Mouse (Mus musculus): ENCODE results near the gene Exog. TPM values are rescaled to one million over a fixed set of nuclear protein-coding genes. Genes with fewer than 3 reads are reported as not detected.

Exog gene
- total and polyA plus RNA-seq, 2 experiments from 2014 or later: 26.6 to 39.7 TPM

DNA sequence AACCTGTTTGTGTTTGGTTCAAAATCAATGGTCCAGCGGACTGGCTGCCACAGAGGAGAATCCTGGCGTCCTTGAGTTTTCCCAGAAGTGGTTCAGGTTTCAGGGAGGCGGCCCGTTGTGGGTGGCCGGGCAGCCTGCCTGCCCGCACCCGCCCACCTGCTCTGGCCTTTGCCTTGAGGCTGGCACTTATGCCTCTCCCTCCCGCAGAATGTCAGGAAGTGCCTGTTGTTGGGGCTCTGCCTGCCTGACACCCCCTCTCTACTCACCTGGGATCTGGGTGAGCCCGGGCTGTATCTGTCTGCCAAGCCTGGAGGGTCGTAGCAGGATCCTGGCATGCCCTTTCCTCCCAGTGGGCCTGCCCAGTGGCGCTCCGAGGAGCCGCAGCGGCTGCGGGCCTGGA, 36.9 kb upstream of the Exog start:
- no peaks in the 10 kb centered on the region for H3K36me3 ChIP-seq (ENCODE audit: insufficient read depth)
- DNase-seq (no peak), ATAC-seq (no peak)
- no peak overlapping the region for H3K4me2 ChIP-seq (ENCODE audit: low read depth)
- no peak overlapping the region for H3K27ac ChIP-seq (ENCODE audit: low read depth, low read length)
- H3K9me3 ChIP-seq (ENCODE audit: low read length): no peaks in the 10 kb centered on the region
- 85% methylated on average over 15 of the region's 15 CpGs for WGBS
- no peak for TF ChIP-seq CTCF (IDR thresholded peaks at IDR 0.05; ENCODE audit: low read depth)
- no peak overlapping the region for H3K9ac ChIP-seq
- peaks cover 11% of the 10 kb centered on the region; the same call in 1 of the 2 replicates for H3K4me1 ChIP-seq (ENCODE audit: insufficient read depth)
- H3K4me3 ChIP-seq (ENCODE audit: low read depth, low read length): no peak overlapping the region
- H3K27me3 ChIP-seq (ENCODE audit: insufficient read depth, low read length): no peaks in the 10 kb centered on the region

DNA sequence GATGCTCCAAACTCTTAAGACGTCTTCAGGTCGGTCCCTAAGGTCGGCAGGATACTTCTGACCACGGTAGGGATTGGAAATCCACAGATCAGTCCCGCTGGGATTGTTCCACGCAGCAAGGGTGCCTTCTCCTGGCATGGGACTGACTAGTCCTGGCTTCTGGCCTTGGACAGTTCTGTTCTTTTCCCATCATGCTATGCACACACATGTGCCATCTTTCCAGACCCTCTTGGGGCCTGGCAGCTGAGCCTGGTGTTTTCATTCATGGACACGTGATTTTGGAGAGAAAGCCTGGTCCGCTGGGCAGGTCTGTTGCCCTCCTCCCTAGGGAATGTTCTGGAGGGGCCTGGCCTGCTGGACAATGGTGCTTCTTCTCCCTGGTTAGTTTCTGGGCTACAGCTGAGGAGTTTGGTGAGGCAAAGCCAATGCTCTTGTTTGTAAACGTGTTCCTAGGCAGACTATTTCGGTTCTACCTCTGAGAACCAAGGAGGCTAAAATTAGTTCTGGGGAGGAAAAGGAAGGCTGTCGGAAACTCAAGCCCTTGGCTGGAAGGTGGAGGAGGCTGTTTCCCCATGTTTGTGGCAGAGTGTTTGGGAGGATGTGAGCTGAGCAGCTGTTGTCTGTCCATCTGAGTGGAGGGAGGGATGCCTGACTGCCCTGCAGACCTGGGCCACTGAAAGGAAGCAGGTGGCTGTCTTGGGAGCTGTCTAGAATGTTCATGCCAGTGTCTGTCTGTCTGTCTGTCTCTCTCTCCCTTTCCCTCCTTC, 35.7 kb upstream of the Exog start:
- TF ChIP-seq CTCF (IDR thresholded peaks at IDR 0.05; ENCODE audit: low read depth): no peak
- 80% methylated on average over 11 of the region's 11 CpGs for WGBS
- no peaks in the 10 kb centered on the region for H3K9me3 ChIP-seq (ENCODE audit: low read length)
- H3K4me2 ChIP-seq (ENCODE audit: low read depth): no peak overlapping the region
- ATAC-seq (no peak), DNase-seq (no peak)
- H3K4me3 ChIP-seq (ENCODE audit: low read depth, low read length): no peak overlapping the region
- H3K36me3 ChIP-seq (ENCODE audit: insufficient read depth): no peaks in the 10 kb centered on the region
- H3K27ac ChIP-seq (ENCODE audit: low read depth, low read length): no peak overlapping the region
- H3K27me3 ChIP-seq (ENCODE audit: insufficient read depth, low read length): no peaks in the 10 kb centered on the region
- H3K9ac ChIP-seq: no peak overlapping the region
- 0 out of 2 replicates have a peak, but pooled peaks cover 6% of the 10 kb centered on the region for H3K4me1 ChIP-seq (ENCODE audit: insufficient read depth)

DNA sequence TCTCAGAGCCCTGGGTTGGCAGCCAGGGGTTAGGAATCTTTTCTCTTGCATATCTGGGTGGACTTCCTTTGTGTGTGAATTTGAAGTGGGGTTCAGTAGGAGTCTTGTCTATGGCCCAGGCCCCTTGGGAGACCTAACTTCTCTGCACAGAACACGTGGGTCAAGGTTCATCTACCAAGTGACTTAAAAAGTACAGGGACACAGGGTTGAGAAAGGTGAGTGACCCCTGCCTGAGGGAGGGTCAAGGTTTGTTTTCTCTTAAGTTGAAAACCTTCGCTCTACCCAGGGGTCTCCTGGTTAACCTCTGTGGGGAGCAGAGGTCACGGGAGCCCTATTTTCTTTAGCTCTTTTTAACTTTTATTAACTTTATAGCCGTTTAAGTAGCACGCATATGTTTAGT, 34.9 kb upstream of the Exog start:
- ATAC-seq (no peak), DNase-seq (no peak)
- no peaks in the 10 kb centered on the region for H3K4me1 ChIP-seq (ENCODE audit: insufficient read depth)
- H3K27ac ChIP-seq (ENCODE audit: low read depth, low read length): no peak overlapping the region
- no peak for TF ChIP-seq CTCF (IDR thresholded peaks at IDR 0.05; ENCODE audit: low read depth)
- no peak overlapping the region for H3K9ac ChIP-seq
- H3K36me3 ChIP-seq (ENCODE audit: insufficient read depth): no peaks in the 10 kb centered on the region
- no peak overlapping the region for H3K4me2 ChIP-seq (ENCODE audit: low read depth)
- no peaks in the 10 kb centered on the region for H3K9me3 ChIP-seq (ENCODE audit: low read length)
- 93% methylated on average over 5 of the region's 5 CpGs for WGBS
- H3K4me3 ChIP-seq (ENCODE audit: low read depth, low read length): no peak overlapping the region
- H3K27me3 ChIP-seq (ENCODE audit: insufficient read depth, low read length): no peaks in the 10 kb centered on the region

DNA sequence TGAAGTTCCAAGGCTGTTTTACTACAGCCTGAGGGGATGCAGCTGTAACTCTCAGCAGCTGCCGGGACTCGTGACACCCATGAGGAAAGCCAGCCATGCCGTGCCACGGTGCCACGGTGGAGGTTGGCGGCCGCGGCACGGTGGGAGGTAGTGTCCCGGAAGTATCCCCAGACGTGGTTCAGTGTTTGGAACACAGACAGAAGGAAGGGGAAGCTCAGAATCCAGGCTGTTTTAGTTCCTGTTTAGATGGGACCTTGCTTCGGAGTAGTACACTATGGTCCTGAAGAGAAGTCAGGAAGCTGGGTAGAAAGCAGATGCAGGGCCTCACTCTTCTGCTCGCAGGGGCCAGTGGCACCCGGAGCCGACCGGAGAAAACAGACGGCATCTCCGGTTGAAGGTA, 26.7 kb upstream of the Exog start:
- Histone ChIP-seq H3K4me1 (ENCODE audit: insufficient read depth) (no peaks in the 10 kb centered on the region), H3K4me2 (ENCODE audit: low read depth) (no peak overlapping the region), H3K36me3 (ENCODE audit: insufficient read depth) (no peaks in the 10 kb centered on the region), H3K27ac (ENCODE audit: low read depth, low read length) (no peak overlapping the region), H3K9me3 (ENCODE audit: low read length) (no peaks in the 10 kb centered on the region), H3K9ac (no peak overlapping the region), H3K4me3 (ENCODE audit: low read depth, low read length) (no peak overlapping the region), H3K27me3 (ENCODE audit: insufficient read depth, low read length) (no peaks in the 10 kb centered on the region)
- ATAC-seq: no peak
- 80% methylated on average over 18 of the region's 18 CpGs for WGBS
- no peak for DNase-seq
- no peak for TF ChIP-seq CTCF (IDR thresholded peaks at IDR 0.05; ENCODE audit: low read depth)

DNA sequence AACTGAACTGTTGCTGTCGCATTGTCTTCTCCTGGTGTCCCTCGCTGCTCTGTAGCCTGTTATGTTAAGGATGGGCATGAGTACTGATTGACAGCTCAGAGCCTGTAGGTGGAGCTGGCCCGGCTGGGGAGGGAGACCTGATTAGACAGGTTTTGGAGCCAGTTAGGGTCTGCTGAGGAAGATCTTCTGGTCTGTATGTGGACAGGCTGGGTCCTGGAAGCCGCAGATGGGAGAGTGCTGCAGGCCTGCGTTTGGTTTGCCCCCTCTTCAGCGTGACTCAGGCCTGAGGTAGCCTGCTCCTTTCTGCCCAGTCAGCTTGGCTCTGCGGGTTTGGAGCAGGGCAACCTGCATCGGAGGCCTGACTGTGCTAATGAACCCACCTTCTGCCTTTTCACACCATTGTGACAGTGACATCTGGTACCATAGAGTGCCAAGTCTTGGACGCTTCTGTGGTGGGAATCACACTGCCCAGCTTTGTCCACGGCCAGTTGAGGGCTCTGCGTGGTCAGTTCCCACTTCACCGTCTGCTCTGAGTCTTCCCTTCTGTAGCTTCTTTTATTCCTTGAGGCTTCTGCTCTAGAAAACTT, 24.8 kb upstream of the Exog start:
- H3K9ac ChIP-seq: no peak overlapping the region
- H3K4me1 ChIP-seq (ENCODE audit: insufficient read depth): no peaks in the 10 kb centered on the region
- ATAC-seq (no peak), DNase-seq (no peak)
- H3K4me3 ChIP-seq (ENCODE audit: low read depth, low read length): no peak overlapping the region
- H3K27ac ChIP-seq (ENCODE audit: low read depth, low read length): no peak overlapping the region
- H3K4me2 ChIP-seq (ENCODE audit: low read depth): no peak overlapping the region
- TF ChIP-seq CTCF (IDR thresholded peaks at IDR 0.05; ENCODE audit: low read depth): no peak
- H3K36me3 ChIP-seq (ENCODE audit: insufficient read depth): no peaks in the 10 kb centered on the region
- H3K9me3 ChIP-seq (ENCODE audit: low read length): no peaks in the 10 kb centered on the region
- no peaks in the 10 kb centered on the region for H3K27me3 ChIP-seq (ENCODE audit: insufficient read depth, low read length)
- 68% methylated on average over 12 of the region's 12 CpGs for WGBS

DNA sequence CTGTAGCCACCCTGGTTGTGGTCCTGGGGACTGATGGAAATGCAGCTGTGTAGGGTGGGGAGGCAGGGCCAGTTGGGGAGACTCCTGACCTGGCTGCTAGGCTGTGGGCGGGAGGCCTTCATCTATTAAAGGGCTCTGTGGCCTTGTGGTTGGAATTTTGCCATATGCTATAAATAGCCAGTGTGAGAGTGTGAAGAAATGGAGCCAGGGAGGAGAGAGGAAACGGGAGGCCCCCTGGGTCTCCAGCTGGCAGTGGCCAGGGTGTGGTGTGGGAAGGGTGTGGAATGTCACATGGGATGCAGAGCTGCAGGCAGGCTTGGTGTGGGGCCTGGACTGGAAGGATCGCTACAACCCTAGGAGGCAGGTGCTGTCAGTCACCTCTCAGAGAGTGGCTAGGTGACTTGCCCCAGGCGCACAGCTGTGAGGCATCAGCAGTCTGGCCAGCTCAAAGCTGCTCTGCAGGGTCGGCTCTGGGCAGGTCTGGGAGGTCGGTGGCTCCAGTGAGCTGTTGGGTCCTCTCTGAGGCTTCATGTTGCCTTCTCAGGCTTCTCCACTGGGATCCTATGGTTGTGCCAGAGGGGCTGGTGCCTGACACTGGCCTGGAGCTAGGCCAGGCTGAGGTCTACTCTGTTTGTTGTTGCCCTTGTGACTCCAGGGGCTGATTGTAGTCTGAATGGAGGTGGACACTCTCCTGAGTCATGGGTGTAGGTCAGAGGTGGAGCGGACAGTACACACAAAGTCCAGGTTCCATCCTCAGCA, 19.3 kb upstream of the Exog start:
- DNase-seq: no peak
- H3K27ac ChIP-seq (ENCODE audit: low read depth, low read length): no peak overlapping the region

DNA sequence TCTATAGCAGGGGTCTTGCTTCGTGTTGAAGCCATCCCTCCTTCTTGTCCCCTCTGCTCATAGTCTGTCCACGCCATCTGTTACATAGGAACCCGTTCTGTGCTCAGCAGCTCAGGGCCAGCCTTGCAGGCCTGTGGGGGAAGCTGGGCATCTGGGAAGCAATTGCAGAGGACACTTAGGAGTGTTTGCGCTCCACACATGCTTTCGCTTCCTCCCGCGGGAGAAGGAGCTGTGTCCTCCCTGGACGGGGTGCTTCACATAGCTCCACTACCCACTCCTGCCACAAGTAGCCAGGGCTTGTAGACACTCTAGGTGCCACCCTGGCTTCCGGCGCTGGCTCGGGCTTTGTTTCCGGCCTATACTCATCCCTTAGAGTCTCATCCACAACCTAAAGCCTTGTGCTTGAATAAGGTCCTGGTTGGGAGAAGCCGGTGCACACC, 18.7 kb upstream of the Exog start:
- peaks cover 20% of the 10 kb centered on the region for H3K36me3 ChIP-seq (ENCODE audit: insufficient read depth)
- H3K9ac ChIP-seq: no peak overlapping the region
- ATAC-seq (no peak), DNase-seq (no peak)
- H3K4me3 ChIP-seq (ENCODE audit: low read depth, low read length): no peak overlapping the region
- no peak overlapping the region for H3K4me2 ChIP-seq (ENCODE audit: low read depth)
- no peaks in the 10 kb centered on the region for H3K4me1 ChIP-seq (ENCODE audit: insufficient read depth)
- H3K27ac ChIP-seq (ENCODE audit: low read depth, low read length): no peak overlapping the region
- WGBS: 86% methylated on average over 13 of the region's 13 CpGs
- TF ChIP-seq CTCF (IDR thresholded peaks at IDR 0.05; ENCODE audit: low read depth): no peak
- no peaks in the 10 kb centered on the region for H3K27me3 ChIP-seq (ENCODE audit: insufficient read depth, low read length)
- H3K9me3 ChIP-seq (ENCODE audit: low read length): no peaks in the 10 kb centered on the region

More for the DNA sequence above, 19.3 kb upstream of the Exog start:
- Histone ChIP-seq H3K4me1 (ENCODE audit: insufficient read depth) (no peaks in the 10 kb centered on the region), H3K36me3 (ENCODE audit: insufficient read depth) (peaks cover 20% of the 10 kb centered on the region), H3K27me3 (ENCODE audit: insufficient read depth, low read length) (no peaks in the 10 kb centered on the region), H3K4me2 (ENCODE audit: low read depth) (no peak overlapping the region), H3K4me3 (ENCODE audit: low read depth, low read length) (no peak overlapping the region), H3K9me3 (ENCODE audit: low read length) (no peaks in the 10 kb centered on the region), H3K9ac (no peak overlapping the region)
- no peak for TF ChIP-seq CTCF (IDR thresholded peaks at IDR 0.05; ENCODE audit: low read depth)
- 51% methylated on average over 7 of the region's 7 CpGs for WGBS
- peak; percentile 72 for ATAC-seq
